Mouse (Mus musculus) heart, embryonic 16.5 days (tissue): ENCODE measurements around the gene Agpat1. TPM values are rescaled to one million over a fixed set of nuclear protein-coding genes. Genes with fewer than 3 reads are reported as not detected.

Source experiments
- ATAC-seq: fragments of 200-750 bp; cut with Nextera tagmentation; replicated peaks from 2 replicates; pipeline ENCODE4 v1.8.0; 2017; ENCODE audit warnings: moderate number of reproducible peaks; ENCODE audit not compliant: insufficient read depth, low FRiP score; ENCODE audit errors: extremely low read depth
- H3K27ac ChIP-seq: fragments of 300-500 bp; sonication (generic); 2 replicates; pipeline ENCODE4 v1.5.1; 2014; ENCODE audit warnings: mild to moderate bottlenecking, low read length, control low read depth, moderate library complexity
- H3K27me3 ChIP-seq: fragments of 300-500 bp; sonication (generic); 2 replicates; pipeline ENCODE4 v1.6.1; 2014; ENCODE audit warnings: low read length, mixed read lengths; ENCODE audit not compliant: control insufficient read depth, insufficient read depth
- H3K36me3 ChIP-seq: fragments of 300-500 bp; sonication (generic); 2 replicates; pipeline ENCODE4 v1.6.1; 2014; ENCODE audit not compliant: control insufficient read depth, insufficient read depth
- H3K4me1 ChIP-seq: fragments of 300-500 bp; sonication (generic); 2 replicates; pipeline ENCODE4 v1.6.1; 2014; ENCODE audit warnings: low read length, mixed read lengths; ENCODE audit not compliant: control insufficient read depth, insufficient read depth
- H3K4me2 ChIP-seq: fragments of 300-500 bp; sonication (generic); 2 replicates; pipeline ENCODE4 v1.6.1; 2014; ENCODE audit warnings: low read depth, mild to moderate bottlenecking, control low read depth, low read length
- H3K4me3 ChIP-seq: fragments of 300-500 bp; sonication (generic); 2 replicates; pipeline ENCODE4 v1.5.1; 2014; ENCODE audit warnings: mild to moderate bottlenecking, control low read depth, low read length
- H3K9ac ChIP-seq: fragments of 300-500 bp; sonication (generic); 2 replicates; pipeline ENCODE4 v1.6.1; 2014; ENCODE audit warnings: low read length, control low read depth
- H3K9me3 ChIP-seq: fragments of 300-500 bp; sonication (generic); replicated peaks from 2 replicates; pipeline ENCODE4 v1.6.1; 2016; ENCODE audit warnings: low read length; ENCODE audit not compliant: control insufficient read depth
- WGBS: fragments of 180-500 bp; shearing (Covaris S2); extraction: QIAGEN DNeasy Blood & Tissue Kit; methylation state at CpG from one replicate; pipeline ENCODE4 v1.1.7; 2014; 5-methylcytosine and 5-hydroxymethylcytosine counted together
- polyA plus RNA-seq: library from polyadenylated mRNA; unstranded; fragments of >200 nt; fragmentation: Nextera tagmentation; extraction: Ambion mirVana; gene quantifications from 2 replicates; pipeline ENCODE4 v1.2.1, GENCODE M21; 2015

Agpat1 gene
- polyA plus RNA-seq, 1 experiment from 2014 or later, result 47.9 TPM

- no peak for ATAC-seq
- peaks cover 15% of the 10 kb centered on the region for H3K36me3 ChIP-seq
- peaks cover 19% of the 10 kb centered on the region for H3K4me1 ChIP-seq
Observed at GRCm38 (mm10) chr17:34650781-34651180, 46.7 kb downstream of the Agpat1 start.

DNA sequence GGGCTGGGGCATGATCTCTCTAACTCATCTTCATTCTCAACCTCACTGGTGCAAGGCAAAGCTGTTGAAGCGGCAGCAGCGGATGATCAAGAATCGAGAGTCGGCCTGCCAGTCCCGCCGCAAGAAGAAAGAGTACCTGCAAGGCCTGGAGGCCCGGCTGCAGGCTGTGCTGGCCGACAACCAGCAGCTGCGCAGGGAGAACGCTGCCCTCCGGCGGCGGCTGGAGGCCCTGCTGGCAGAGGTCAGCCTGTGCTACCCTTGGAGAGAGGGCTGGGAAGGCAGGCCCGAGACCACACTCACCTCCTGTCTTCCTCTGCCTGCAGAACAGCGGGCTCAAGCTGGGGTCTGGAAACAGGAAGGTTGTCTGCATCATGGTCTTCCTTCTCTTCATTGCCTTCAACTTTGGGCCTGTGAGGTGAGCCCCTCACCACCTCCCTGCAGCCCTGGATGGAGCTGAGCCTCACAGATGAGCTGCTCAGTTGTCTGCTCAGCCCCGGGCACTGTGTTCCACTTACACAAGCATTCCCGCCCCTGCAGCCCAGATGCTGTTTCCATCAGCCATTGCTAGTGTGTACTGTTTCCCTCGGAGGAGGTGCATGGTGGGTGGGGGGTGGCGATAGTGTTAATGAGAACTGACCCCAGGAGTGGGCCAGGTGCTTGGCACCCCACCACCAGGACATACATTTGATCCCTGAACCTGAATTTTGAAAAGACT is 47.6 kb downstream of the Agpat1 start:
- H3K4me3 ChIP-seq, result no peak overlapping the region
- ATAC-seq, result no peak
- no peak overlapping the region for H3K9ac ChIP-seq
- peaks cover 15% of the 10 kb centered on the region for H3K36me3 ChIP-seq
- no peaks in the 10 kb centered on the region for H3K27me3 ChIP-seq
- H3K27ac ChIP-seq, result no peak overlapping the region
- 50% methylated on average over 19 of the region's 19 CpGs for WGBS
- peaks cover 20% of the 10 kb centered on the region for H3K4me1 ChIP-seq
- H3K9me3 ChIP-seq, result no peaks in the 10 kb centered on the region
- no peak overlapping the region for H3K4me2 ChIP-seq

More at GRCm38 (mm10) chr17:34650781-34651180, 46.7 kb downstream of the Agpat1 start:
- WGBS, result 89% methylated on average over 14 of the region's 14 CpGs
- H3K9me3 ChIP-seq, result no peaks in the 10 kb centered on the region
- no peak overlapping the region for H3K4me2 ChIP-seq
- H3K9ac ChIP-seq, result no peak overlapping the region
- H3K27ac ChIP-seq, result no peak overlapping the region
- no peak overlapping the region for H3K4me3 ChIP-seq
- H3K27me3 ChIP-seq, result no peaks in the 10 kb centered on the region

DNA sequence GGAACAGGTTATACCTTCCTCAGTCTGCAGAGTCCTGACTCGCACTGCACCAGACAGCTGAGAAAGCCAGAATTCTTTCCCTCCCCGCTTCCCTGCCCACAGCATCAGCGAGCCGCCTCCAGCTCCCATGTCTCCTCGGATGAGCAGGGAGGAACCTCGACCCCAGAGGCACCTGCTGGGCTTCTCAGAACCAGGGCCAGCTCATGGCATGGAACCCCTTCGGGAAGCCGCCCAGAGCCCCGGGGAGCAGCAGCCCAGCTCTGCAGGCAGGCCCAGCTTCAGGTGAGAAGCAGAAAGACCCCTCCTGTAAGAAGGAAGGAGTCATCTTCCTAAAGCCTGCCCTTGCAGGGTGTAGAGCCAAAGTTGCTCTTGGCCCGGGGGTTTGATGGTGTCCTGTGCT is 48.5 kb downstream of the Agpat1 start:
- Histone ChIP-seq H3K4me3 (no peak overlapping the region), H3K9me3 (no peaks in the 10 kb centered on the region), H3K36me3 (peaks cover 15% of the 10 kb centered on the region), H3K9ac (no peak overlapping the region), H3K27ac (no peak overlapping the region), H3K4me1 (peaks cover 20% of the 10 kb centered on the region), H3K4me2 (no peak overlapping the region), H3K27me3 (no peaks in the 10 kb centered on the region)
- WGBS, result 91% methylated on average over 10 of the region's 10 CpGs
- ATAC-seq, result no peak

- peaks cover 15% of the 10 kb centered on the region for H3K36me3 ChIP-seq
- H3K9me3 ChIP-seq, result no peaks in the 10 kb centered on the region
- H3K27ac ChIP-seq, result no peak overlapping the region
- H3K4me1 ChIP-seq, result peaks cover 15% of the 10 kb centered on the region
- H3K9ac ChIP-seq, result no peak overlapping the region
- no peak for ATAC-seq
- H3K4me3 ChIP-seq, result no peak overlapping the region
- no peak overlapping the region for H3K4me2 ChIP-seq
- H3K27me3 ChIP-seq, result no peaks in the 10 kb centered on the region
- WGBS, result 91% methylated on average over 8 of the region's 8 CpGs
Observed at GRCm38 (mm10) chr17:34652985-34653384, 48.9 kb downstream of the Agpat1 start.

DNA sequence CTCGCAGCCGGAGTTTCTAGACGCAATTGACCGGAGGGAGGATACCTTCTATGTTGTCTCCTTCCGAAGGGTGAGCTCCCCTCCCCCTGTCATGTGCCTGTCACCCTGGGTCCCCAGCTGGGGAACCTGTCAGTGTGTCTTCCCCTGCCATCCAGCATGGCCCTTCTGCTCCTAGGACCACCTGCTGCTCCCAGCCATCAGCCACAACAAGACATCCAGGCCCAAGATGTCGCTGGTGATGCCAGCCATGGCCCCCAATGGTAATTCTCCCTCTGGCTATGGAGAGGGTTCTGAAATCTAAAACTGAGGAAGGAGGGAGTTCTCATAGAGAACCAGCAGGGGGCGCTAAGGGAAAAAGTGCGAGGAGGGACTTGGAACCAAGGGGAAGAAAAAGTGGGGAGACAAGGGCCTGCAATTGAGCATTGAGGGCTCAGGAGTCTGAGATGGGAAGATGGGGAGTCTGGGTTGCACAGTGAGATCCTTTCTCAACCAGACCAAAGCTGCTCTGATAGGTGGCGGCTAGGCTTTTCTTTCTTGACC is 49.8 kb downstream of the Agpat1 start:
- no peak overlapping the region for H3K4me3 ChIP-seq
- WGBS, result 65% methylated on average over 9 of the region's 9 CpGs
- H3K4me1 ChIP-seq, result peaks cover 14% of the 10 kb centered on the region
- no peak overlapping the region for H3K4me2 ChIP-seq
- no peak overlapping the region for H3K9ac ChIP-seq
- peaks cover 15% of the 10 kb centered on the region for H3K36me3 ChIP-seq
- H3K27ac ChIP-seq, result no peak overlapping the region
- H3K9me3 ChIP-seq, result no peaks in the 10 kb centered on the region
- H3K27me3 ChIP-seq, result no peaks in the 10 kb centered on the region
- ATAC-seq, result no peak

DNA sequence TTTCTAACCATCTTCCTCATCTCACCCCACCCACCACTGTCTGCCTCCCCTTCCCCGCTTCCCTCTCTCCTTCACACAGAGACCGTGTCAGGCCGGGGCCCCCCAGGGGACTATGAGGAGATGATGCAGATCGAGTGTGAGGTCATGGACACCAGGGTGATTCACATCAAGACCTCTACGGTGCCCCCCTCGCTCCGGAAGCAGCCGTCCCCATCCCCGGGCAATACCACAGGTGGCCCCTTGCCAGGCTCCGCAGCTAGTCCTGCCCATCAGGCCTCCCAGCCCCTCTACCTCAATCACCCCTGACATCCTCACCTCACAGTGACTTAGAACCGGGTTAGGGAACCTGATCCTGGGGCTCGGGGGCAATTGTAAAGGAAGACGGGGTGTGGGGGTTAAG is 50.3 kb downstream of the Agpat1 start:
- no peak overlapping the region for H3K4me3 ChIP-seq
- H3K4me1 ChIP-seq, result peaks cover 14% of the 10 kb centered on the region
- no peak overlapping the region for H3K27ac ChIP-seq
- H3K9ac ChIP-seq, result no peak overlapping the region
- 87% methylated on average over 13 of the region's 13 CpGs for WGBS
- no peak overlapping the region for H3K4me2 ChIP-seq
- no peak for ATAC-seq
- no peaks in the 10 kb centered on the region for H3K9me3 ChIP-seq
- no peaks in the 10 kb centered on the region for H3K27me3 ChIP-seq
- H3K36me3 ChIP-seq, result peaks cover 15% of the 10 kb centered on the region

GRCm38 (mm10) chr17:34655160-34655559 is 51.1 kb downstream of the Agpat1 start:
- 50% methylated on average over 7 of the region's 7 CpGs for WGBS

GRCm38 (mm10) chr17:34655581-34655991 is 51.5 kb downstream of the Agpat1 start:
- Histone ChIP-seq H3K27ac (peak overlapping the region; percentile 69), H3K9ac (no peak overlapping the region), H3K36me3 (peaks cover 15% of the 10 kb centered on the region), H3K4me2 (no peak overlapping the region), H3K4me1 (peaks cover 18% of the 10 kb centered on the region), H3K27me3 (0 out of 2 replicates have a peak, but pooled peaks cover 3% of the 10 kb centered on the region), H3K9me3 (no peaks in the 10 kb centered on the region), H3K4me3 (no peak overlapping the region)
- 24% methylated on average over 4 of the region's 4 CpGs for WGBS
- ATAC-seq, result peak; percentile 87

More at GRCm38 (mm10) chr17:34655160-34655559, 51.1 kb downstream of the Agpat1 start:
- no peak overlapping the region for H3K4me3 ChIP-seq
- no peaks in the 10 kb centered on the region for H3K9me3 ChIP-seq
- 0 out of 2 replicates have a peak, but pooled peaks cover 3% of the 10 kb centered on the region for H3K27me3 ChIP-seq
- peak overlapping the region; percentile 41 for H3K27ac ChIP-seq
- H3K4me1 ChIP-seq, result peaks cover 18% of the 10 kb centered on the region
- peaks cover 15% of the 10 kb centered on the region for H3K36me3 ChIP-seq
- H3K9ac ChIP-seq, result no peak overlapping the region
- ATAC-seq, result no peak; the same call in 1 of the 2 replicates
- no peak overlapping the region for H3K4me2 ChIP-seq

DNA sequence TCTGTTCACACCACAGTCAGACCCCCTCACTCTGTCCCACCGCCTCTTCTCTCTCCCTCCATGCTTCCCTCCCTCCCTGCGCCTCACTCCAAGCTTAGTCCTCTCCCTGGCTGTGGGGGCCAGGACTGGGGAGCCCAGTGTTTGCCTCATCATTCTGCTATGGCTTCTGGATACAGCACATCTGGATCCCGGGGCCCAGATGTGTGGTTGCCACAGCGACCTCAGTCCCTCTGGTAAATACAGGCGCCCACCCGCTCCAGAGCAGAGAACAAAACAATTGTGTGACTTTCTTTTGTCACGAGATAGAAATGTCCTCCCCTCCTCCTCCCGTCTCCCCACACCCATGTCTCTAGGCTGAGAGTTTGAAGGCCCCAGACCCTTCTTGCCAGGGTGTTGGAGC is 52.6 kb downstream of the Agpat1 start:
- no peak overlapping the region for H3K4me3 ChIP-seq
- no peak for ATAC-seq
- peaks cover 22% of the 10 kb centered on the region for H3K4me1 ChIP-seq

More for the DNA sequence above, 52.6 kb downstream of the Agpat1 start:
- Histone ChIP-seq H3K27me3 (0 out of 2 replicates have a peak, but pooled peaks cover 3% of the 10 kb centered on the region), H3K27ac (no peak overlapping the region), H3K36me3 (peaks cover 13% of the 10 kb centered on the region), H3K4me2 (no peak overlapping the region), H3K9me3 (no peaks in the 10 kb centered on the region), H3K9ac (no peak overlapping the region)
- 55% methylated on average over 8 of the region's 8 CpGs for WGBS
